Mouse (Mus musculus) midbrain, embryonic 15.5 days (tissue): ENCODE results near the gene Tnr. TPM values are rescaled to one million over a fixed set of nuclear protein-coding genes. Genes with fewer than 3 reads are reported as not detected.
"Not testable (repeated sequence)": the region's sequence is repeated elsewhere in the genome, so short reads cannot be mapped to it uniquely, and the experiment has no call there.

Source experiments
- ATAC-seq: fragments of 200-750 bp; cut with Nextera tagmentation; replicated peaks from 2 replicates; pipeline ENCODE4 v1.8.0; 2017; ENCODE audit warnings: moderate TSS enrichment
- H3K27ac ChIP-seq: fragments of 300-500 bp; sonication (generic); 2 replicates; pipeline ENCODE4 v1.5.1; 2015; ENCODE audit warnings: mild to moderate bottlenecking, inconsistent platforms
- H3K27me3 ChIP-seq: fragments of 300-500 bp; sonication (generic); replicated peaks from 2 replicates; pipeline ENCODE4 v1.6.1; 2015; ENCODE audit warnings: inconsistent platforms
- H3K36me3 ChIP-seq: fragments of 300-500 bp; sonication (generic); replicated peaks from 2 replicates; pipeline ENCODE4 v1.6.1; 2015; ENCODE audit warnings: inconsistent platforms
- H3K4me1 ChIP-seq: fragments of 300-500 bp; sonication (generic); 2 replicates; pipeline ENCODE4 v1.6.1; 2015; ENCODE audit warnings: inconsistent platforms
- H3K4me2 ChIP-seq: fragments of 300-500 bp; sonication (generic); 2 replicates; pipeline ENCODE4 v1.6.1; 2015; ENCODE audit warnings: inconsistent platforms, mild to moderate bottlenecking, moderate library complexity
- H3K4me3 ChIP-seq: fragments of 300-500 bp; sonication (generic); 2 replicates; pipeline ENCODE4 v1.5.1; 2015; ENCODE audit warnings: mild to moderate bottlenecking, inconsistent platforms
- H3K9ac ChIP-seq: fragments of 300-500 bp; sonication (generic); 2 replicates; pipeline ENCODE4 v1.6.1; 2015; ENCODE audit warnings: mild to moderate bottlenecking, inconsistent platforms
- H3K9me3 ChIP-seq: fragments of 300-500 bp; sonication (generic); 2 replicates; pipeline ENCODE4 v1.6.1; 2016; ENCODE audit warnings: inconsistent platforms
- WGBS: fragments of 180-500 bp; shearing (Covaris S2); methylation state at CpG from one replicate; pipeline ENCODE4 v1.1.7; 2015; ENCODE audit warnings: mixed read lengths; 5-methylcytosine and 5-hydroxymethylcytosine counted together
- polyA plus RNA-seq: library from polyadenylated mRNA; unstranded; fragments of >200 nt; fragmentation: Nextera tagmentation; extraction: Ambion mirVana; gene quantifications from 2 replicates; pipeline ENCODE4 v1.2.1, GENCODE M21; 2015

The Tnr gene
- polyA plus RNA-seq, 1 experiment from 2014 or later: 6.6 TPM

- ATAC-seq: no peak
- no peak overlapping the region for H3K4me3 ChIP-seq
- H3K27ac ChIP-seq: no peak overlapping the region
- no peaks in the 10 kb centered on the region for H3K36me3 ChIP-seq
- H3K9me3 ChIP-seq: no peaks in the 10 kb centered on the region
- no peaks in the 10 kb centered on the region for H3K4me1 ChIP-seq
- no peaks in the 10 kb centered on the region for H3K27me3 ChIP-seq
- 84% methylated on average over 4 of the region's 4 CpGs for WGBS
- H3K4me2 ChIP-seq: no peak overlapping the region
- H3K9ac ChIP-seq: no peak overlapping the region
Measured at GRCm38 (mm10) chr1:159963351-159963750, 439.8 kb downstream of the Tnr start.

DNA sequence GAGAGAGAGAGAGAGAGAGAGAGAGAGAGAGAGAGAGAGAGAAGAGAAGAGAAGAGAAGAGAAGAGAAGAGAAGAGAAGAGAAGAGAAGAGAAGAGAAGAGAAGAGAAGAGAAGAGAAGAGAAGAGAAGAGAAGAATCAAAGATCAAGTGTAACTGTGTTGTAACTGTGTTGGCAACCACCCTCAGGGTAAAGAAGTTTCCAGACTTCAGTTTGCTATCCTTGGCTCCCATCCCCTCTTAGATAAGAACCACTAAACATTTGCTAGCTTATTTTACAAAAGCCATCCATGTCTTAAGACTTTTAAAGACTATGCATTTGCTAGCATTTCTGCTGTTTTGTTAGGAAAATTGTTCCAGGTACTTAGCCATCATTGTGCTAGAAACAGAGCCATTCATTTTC is 442.7 kb downstream of the Tnr start:
- not testable (repeated sequence) for ATAC-seq, H3K9ac ChIP-seq, H3K4me2 ChIP-seq, H3K9me3 ChIP-seq, H3K36me3 ChIP-seq, H3K27me3 ChIP-seq, H3K27ac ChIP-seq, H3K4me3 ChIP-seq, H3K4me1 ChIP-seq

- ATAC-seq: no peak
Measured at GRCm38 (mm10) chr1:159968395-159968794, 444.8 kb downstream of the Tnr start.

GRCm38 (mm10) chr1:159977786-159978185 is 454.2 kb downstream of the Tnr start:
- no peak overlapping the region for H3K4me2 ChIP-seq
- H3K4me3 ChIP-seq: no peak overlapping the region
- no peaks in the 10 kb centered on the region for H3K36me3 ChIP-seq
- H3K9me3 ChIP-seq: no peaks in the 10 kb centered on the region
- H3K27me3 ChIP-seq: no peaks in the 10 kb centered on the region
- no peak for ATAC-seq
- 71% methylated on average over 2 of the region's 2 CpGs for WGBS
- no peak overlapping the region for H3K9ac ChIP-seq
- no peak overlapping the region for H3K27ac ChIP-seq
- no peaks in the 10 kb centered on the region for H3K4me1 ChIP-seq

More at GRCm38 (mm10) chr1:159968395-159968794, 444.8 kb downstream of the Tnr start:
- no peak overlapping the region for H3K4me3 ChIP-seq
- no peak overlapping the region for H3K9ac ChIP-seq
- H3K9me3 ChIP-seq: no peaks in the 10 kb centered on the region
- no peaks in the 10 kb centered on the region for H3K4me1 ChIP-seq
- no peak overlapping the region for H3K27ac ChIP-seq
- no peak overlapping the region for H3K4me2 ChIP-seq
- no peaks in the 10 kb centered on the region for H3K27me3 ChIP-seq
- H3K36me3 ChIP-seq: no peaks in the 10 kb centered on the region

- H3K9ac ChIP-seq: no peak overlapping the region
- no peak overlapping the region for H3K4me2 ChIP-seq
- ATAC-seq: no peak
- no peaks in the 10 kb centered on the region for H3K27me3 ChIP-seq
- no peaks in the 10 kb centered on the region for H3K4me1 ChIP-seq
- H3K27ac ChIP-seq: no peak overlapping the region
- 85% methylated on average over 2 of the region's 2 CpGs for WGBS
- no peak overlapping the region for H3K4me3 ChIP-seq
- no peaks in the 10 kb centered on the region for H3K9me3 ChIP-seq
- H3K36me3 ChIP-seq: no peaks in the 10 kb centered on the region
Measured at GRCm38 (mm10) chr1:159979096-159979495, 455.5 kb downstream of the Tnr start.

DNA sequence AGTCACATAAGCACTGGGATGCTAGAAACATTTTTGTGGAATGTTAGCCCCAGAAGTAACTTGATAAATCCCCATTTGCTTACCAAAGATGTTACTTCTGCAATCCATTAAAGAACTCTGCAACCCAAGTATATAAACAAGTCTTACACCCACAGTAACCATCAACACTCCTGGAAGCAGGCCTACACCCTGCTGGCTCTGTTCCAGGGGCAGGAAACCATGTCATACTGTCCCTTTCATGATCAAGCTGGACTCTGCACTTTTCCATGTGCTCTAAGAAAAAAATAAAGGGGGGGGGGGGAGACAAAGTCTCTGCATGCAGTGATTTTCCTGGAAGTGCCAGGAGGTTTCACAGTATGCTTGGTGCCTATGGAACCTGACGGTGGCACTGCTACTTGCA is 456.8 kb downstream of the Tnr start:
- ATAC-seq: no peak
- 90% methylated on average over 1 of the region's 1 CpGs for WGBS

More for the DNA sequence above, 456.8 kb downstream of the Tnr start:
- Histone ChIP-seq H3K9ac (no peak overlapping the region), H3K4me2 (no peak overlapping the region), H3K36me3 (no peaks in the 10 kb centered on the region), H3K27me3 (no peaks in the 10 kb centered on the region), H3K27ac (no peak overlapping the region), H3K4me3 (no peak overlapping the region), H3K4me1 (no peaks in the 10 kb centered on the region), H3K9me3 (no peaks in the 10 kb centered on the region)
